Mouse (Mus musculus): ENCODE results near the gene Olfr969. TPM values are rescaled to one million over a fixed set of nuclear protein-coding genes. Genes with fewer than 3 reads are reported as not detected.
"Not testable (repeated sequence)": the region's sequence is repeated elsewhere in the genome, so short reads cannot be mapped to it uniquely, and the experiment has no call there.

The Olfr969 gene
- not detected in 2 replicates for polyA plus RNA-seq (2016; fragmentation: Nextera tagmentation; extraction: Ambion mirVana)

- WGBS: 74% methylated on average over 2 of the region's 2 CpGs
- ATAC-seq (ENCODE audit: low FRiP score): no peak
- Histone ChIP-seq H3K4me1 (no peaks in the 10 kb centered on the region), H3K4me3 (no peak within 1 kb of the TSS), H3K9ac (no peak within 1 kb of the TSS), H3K27me3 (no peaks in the 10 kb centered on the region), H3K36me3 (no peaks in the 10 kb centered on the region), H3K9me3 (replicated peaks) (no peaks in the 10 kb centered on the region), H3K4me2 (replicated peaks) (no peak within 1 kb of the TSS), H3K27ac (no peak within 1 kb of the TSS)
These were observed at the start of gene Olfr969 for GRCm38 (mm10) chr9:39790558-39790957. TSS of gene Olfr969 (plus strand) at chr9:39790945.

- Histone ChIP-seq H3K4me3 (no peak within 1 kb of the TSS), H3K9ac (no peak within 1 kb of the TSS), H3K4me1 (no peaks in the 10 kb centered on the region), H3K27ac (no peak within 1 kb of the TSS), H3K27me3 (no peaks in the 10 kb centered on the region), H3K4me2 (replicated peaks) (no peak within 1 kb of the TSS), H3K9me3 (replicated peaks) (no peaks in the 10 kb centered on the region), H3K36me3 (no peaks in the 10 kb centered on the region)
- no peak for ATAC-seq (ENCODE audit: low FRiP score)
These were observed 44.8 kb upstream of the Olfr969 start, which contains the start of gene Olfr967 for GRCm38 (mm10) chr9:39745949-39746348. TSS of gene Olfr967 (plus strand) at chr9:39746249.

GRCm38 (mm10) chr9:39746428-39746827, 44.3 kb upstream of the Olfr969 start:
- H3K27ac ChIP-seq: no peak overlapping the region
- 81% methylated on average over 1 of the region's 1 CpGs for WGBS
- H3K9me3 ChIP-seq (replicated peaks): no peaks in the 10 kb centered on the region
- no peaks in the 10 kb centered on the region for H3K36me3 ChIP-seq
- H3K9ac ChIP-seq: no peak overlapping the region
- no peaks in the 10 kb centered on the region for H3K4me1 ChIP-seq
- H3K4me3 ChIP-seq: no peak overlapping the region
- H3K27me3 ChIP-seq: no peaks in the 10 kb centered on the region
- ATAC-seq (ENCODE audit: low FRiP score): no peak
- H3K4me2 ChIP-seq (replicated peaks): no peak overlapping the region

- Histone ChIP-seq H3K9ac (no peak within 1 kb of the TSS), H3K9me3 (replicated peaks) (no peaks in the 10 kb centered on the region), H3K4me1 (no peaks in the 10 kb centered on the region), H3K27me3 (no peaks in the 10 kb centered on the region), H3K4me3 (no peak within 1 kb of the TSS), H3K27ac (no peak within 1 kb of the TSS), H3K4me2 (replicated peaks) (no peak within 1 kb of the TSS), H3K36me3 (no peaks in the 10 kb centered on the region)
- ATAC-seq (ENCODE audit: low FRiP score): no peak
- WGBS: 76% methylated on average over 1 of the region's 1 CpGs
These were observed 7.6 kb upstream of the Olfr969 start, which contains the start of gene Olfr968 for GRCm38 (mm10) chr9:39783153-39783552. TSS of gene Olfr968 (minus strand) at chr9:39783253.

GRCm38 (mm10) chr9:39808560-39808959, 17.8 kb downstream of the Olfr969 start, which contains the start of gene Olfr970:
TSS of gene Olfr970 (plus strand) at chr9:39808860.
- WGBS: 82% methylated on average over 4 of the region's 4 CpGs
- H3K4me1 ChIP-seq: no peaks in the 10 kb centered on the region

GRCm38 (mm10) chr9:39836576-39836975, 45.8 kb downstream of the Olfr969 start, which contains the start of gene Olfr971:
TSS of gene Olfr971 (plus strand) at chr9:39836876.
- not testable (repeated sequence) for H3K9me3 ChIP-seq (replicated peaks); H3K4me3 ChIP-seq; H3K27ac ChIP-seq; H3K27me3 ChIP-seq; H3K9ac ChIP-seq; H3K4me1 ChIP-seq; H3K36me3 ChIP-seq; ATAC-seq (ENCODE audit: low FRiP score); H3K4me2 ChIP-seq (replicated peaks)
- 100% methylated on average over 2 of the region's 2 CpGs for WGBS

More at GRCm38 (mm10) chr9:39808560-39808959, 17.8 kb downstream of the Olfr969 start, which contains the start of gene Olfr970:
- Histone ChIP-seq H3K27me3 (no peaks in the 10 kb centered on the region), H3K27ac (no peak within 1 kb of the TSS), H3K4me3 (no peak within 1 kb of the TSS), H3K9ac (no peak within 1 kb of the TSS), H3K36me3 (no peaks in the 10 kb centered on the region), H3K4me2 (replicated peaks) (no peak within 1 kb of the TSS), H3K9me3 (replicated peaks) (no peaks in the 10 kb centered on the region)
- ATAC-seq (ENCODE audit: low FRiP score): no peak

Other genes starting within 250 kb of the Olfr969 start
- gene Olfr958, start 236.9 kb upstream of the Olfr969 start, polyA plus RNA-seq (2016; fragmentation: Nextera tagmentation; extraction: Ambion mirVana): not detected in 2 replicates
- not detected in 2 replicates for gene Olfr959, start 215.4 kb upstream of the Olfr969 start, polyA plus RNA-seq (2016; fragmentation: Nextera tagmentation; extraction: Ambion mirVana)
- 30.6 and 34.7 TPM in 2 replicates for gene AW551984, start 186.5 kb upstream of the Olfr969 start, polyA plus RNA-seq (2016; fragmentation: Nextera tagmentation; extraction: Ambion mirVana)
- gene Olfr148, start 180.3 kb upstream of the Olfr969 start, polyA plus RNA-seq (2016; fragmentation: Nextera tagmentation; extraction: Ambion mirVana): not detected in 2 replicates
- not detected in 2 replicates for gene Olfr960, start 169.6 kb upstream of the Olfr969 start, polyA plus RNA-seq (2016; fragmentation: Nextera tagmentation; extraction: Ambion mirVana)
- not detected in 2 replicates for gene Olfr961, start 145.9 kb upstream of the Olfr969 start, polyA plus RNA-seq (2016; fragmentation: Nextera tagmentation; extraction: Ambion mirVana)
- gene Olfr963, start 123.7 kb upstream of the Olfr969 start, polyA plus RNA-seq (2016; fragmentation: Nextera tagmentation; extraction: Ambion mirVana): not detected in 2 replicates
- gene Olfr149, start 83.8 kb upstream of the Olfr969 start, polyA plus RNA-seq (2016; fragmentation: Nextera tagmentation; extraction: Ambion mirVana): not detected in 2 replicates
- gene Olfr965, start 79.6 kb upstream of the Olfr969 start, polyA plus RNA-seq (2016; fragmentation: Nextera tagmentation; extraction: Ambion mirVana): not detected in 2 replicates
- not detected in 2 replicates for gene Olfr150, start 60.0 kb upstream of the Olfr969 start, polyA plus RNA-seq (2016; fragmentation: Nextera tagmentation; extraction: Ambion mirVana)
- gene Olfr967, start 44.7 kb upstream of the Olfr969 start, polyA plus RNA-seq (2016; fragmentation: Nextera tagmentation; extraction: Ambion mirVana): not detected in 2 replicates
- gene Olfr968, start 7.7 kb upstream of the Olfr969 start, polyA plus RNA-seq (2016; fragmentation: Nextera tagmentation; extraction: Ambion mirVana): not detected in 2 replicates
- gene Olfr970, start 17.9 kb downstream of the Olfr969 start, polyA plus RNA-seq (2016; fragmentation: Nextera tagmentation; extraction: Ambion mirVana): not detected in 2 replicates
- gene Olfr971, start 45.9 kb downstream of the Olfr969 start, polyA plus RNA-seq (2016; fragmentation: Nextera tagmentation; extraction: Ambion mirVana): not detected in 2 replicates
- not detected in 2 replicates for gene Olfr972, start 75.5 kb downstream of the Olfr969 start, polyA plus RNA-seq (2016; fragmentation: Nextera tagmentation; extraction: Ambion mirVana)
- not detected in 2 replicates for gene Olfr229, start 116.4 kb downstream of the Olfr969 start, polyA plus RNA-seq (2016; fragmentation: Nextera tagmentation; extraction: Ambion mirVana)
- gene Olfr974, start 146.6 kb downstream of the Olfr969 start, polyA plus RNA-seq (2016; fragmentation: Nextera tagmentation; extraction: Ambion mirVana): not detected in 2 replicates
- gene Olfr975, start 161.1 kb downstream of the Olfr969 start, polyA plus RNA-seq (2016; fragmentation: Nextera tagmentation; extraction: Ambion mirVana): not detected in 2 replicates
- gene Olfr976, start 170.2 kb downstream of the Olfr969 start, polyA plus RNA-seq (2016; fragmentation: Nextera tagmentation; extraction: Ambion mirVana): not detected in 2 replicates
- gene Olfr978, start 201.2 kb downstream of the Olfr969 start, polyA plus RNA-seq (2016; fragmentation: Nextera tagmentation; extraction: Ambion mirVana): not detected in 2 replicates
- gene Olfr979, start 212.5 kb downstream of the Olfr969 start, polyA plus RNA-seq (2016; fragmentation: Nextera tagmentation; extraction: Ambion mirVana): not detected in 2 replicates
- gene Olfr980, start 218.6 kb downstream of the Olfr969 start, polyA plus RNA-seq (2016; fragmentation: Nextera tagmentation; extraction: Ambion mirVana): not detected in 2 replicates
- gene Olfr981, start 230.5 kb downstream of the Olfr969 start, polyA plus RNA-seq (2016; fragmentation: Nextera tagmentation; extraction: Ambion mirVana): not detected in 2 replicates